Mouse (Mus musculus) hindbrain, embryonic 15.5 days (tissue): ENCODE results near the gene Fcrl5. TPM values are rescaled to one million over a fixed set of nuclear protein-coding genes. Genes with fewer than 3 reads are reported as not detected.

ENCODE experiments used
- ATAC-seq: fragments of 200-750 bp; cut with Nextera tagmentation; 2 replicates; pipeline ENCODE4 v1.8.0; 2017; ENCODE audit warnings: low read depth, moderate number of reproducible peaks, moderate TSS enrichment; ENCODE audit not compliant: low FRiP score
- H3K27ac ChIP-seq: fragments of 300-500 bp; sonication (generic); replicated peaks from 2 replicates; pipeline ENCODE4 v1.5.1; 2015; ENCODE audit warnings: mild to moderate bottlenecking, inconsistent platforms
- H3K27me3 ChIP-seq: fragments of 300-500 bp; sonication (generic); 2 replicates; pipeline ENCODE4 v1.6.1; 2015; ENCODE audit warnings: control low read depth, inconsistent platforms
- H3K36me3 ChIP-seq: fragments of 300-500 bp; sonication (generic); 2 replicates; pipeline ENCODE4 v1.6.1; 2015; ENCODE audit warnings: control low read depth, inconsistent platforms
- H3K4me1 ChIP-seq: fragments of 300-500 bp; sonication (generic); replicated peaks from 2 replicates; pipeline ENCODE4 v1.6.1; 2015; ENCODE audit warnings: control low read depth, inconsistent platforms
- H3K4me2 ChIP-seq: fragments of 300-500 bp; sonication (generic); 2 replicates; pipeline ENCODE4 v1.6.1; 2015; ENCODE audit warnings: moderate library complexity, mild to moderate bottlenecking, inconsistent platforms
- H3K4me3 ChIP-seq: fragments of 300-500 bp; sonication (generic); 2 replicates; pipeline ENCODE4 v1.5.1; 2015; ENCODE audit warnings: mild to moderate bottlenecking, inconsistent platforms
- H3K9ac ChIP-seq: fragments of 300-500 bp; sonication (generic); 2 replicates; pipeline ENCODE4 v1.6.1; 2015; ENCODE audit warnings: inconsistent platforms
- H3K9me3 ChIP-seq: fragments of 300-500 bp; sonication (generic); 2 replicates; pipeline ENCODE4 v1.6.1; 2016; ENCODE audit warnings: control low read depth, inconsistent platforms
- WGBS: fragments of 180-500 bp; shearing (Covaris S2); methylation state at CpG from one replicate; pipeline ENCODE4 v1.1.7; 2015; 5-methylcytosine and 5-hydroxymethylcytosine counted together
- polyA plus RNA-seq: library from polyadenylated mRNA; unstranded; fragments of >200 nt; fragmentation: Nextera tagmentation; extraction: Ambion mirVana; gene quantifications from 2 replicates; pipeline ENCODE4 v1.2.1, GENCODE M21; 2015

Fcrl5 gene
- polyA plus RNA-seq, 1 experiment from 2014 or later: not detected

GRCm38 (mm10) chr3:87540714-87541113 lies 105.1 kb downstream of the Fcrl5 start:
- no peak overlapping the region for H3K4me2 ChIP-seq
- H3K9ac ChIP-seq: no peak overlapping the region
- H3K27ac ChIP-seq: no peak overlapping the region
- no peak overlapping the region for H3K4me3 ChIP-seq
- H3K9me3 ChIP-seq: no peaks in the 10 kb centered on the region
- H3K4me1 ChIP-seq: peaks cover 7% of the 10 kb centered on the region
- H3K36me3 ChIP-seq: peaks cover 28% of the 10 kb centered on the region
- no peak for ATAC-seq
- WGBS: 26% methylated on average over 8 of the region's 8 CpGs
- H3K27me3 ChIP-seq: no peaks in the 10 kb centered on the region

- 27% methylated on average over 7 of the region's 7 CpGs for WGBS
- no peaks in the 10 kb centered on the region for H3K9me3 ChIP-seq
- no peak overlapping the region for H3K4me3 ChIP-seq
- H3K9ac ChIP-seq: no peak overlapping the region
- no peak overlapping the region for H3K27ac ChIP-seq
- H3K4me1 ChIP-seq: peaks cover 7% of the 10 kb centered on the region
- ATAC-seq: no peak
- H3K27me3 ChIP-seq: no peaks in the 10 kb centered on the region
- H3K36me3 ChIP-seq: peaks cover 8% of the 10 kb centered on the region
- no peak overlapping the region for H3K4me2 ChIP-seq
These were observed 107.1 kb downstream of the Fcrl5 start for GRCm38 (mm10) chr3:87542481-87543215.

GRCm38 (mm10) chr3:87545554-87545953 lies 110.0 kb downstream of the Fcrl5 start:
- 65% methylated on average over 3 of the region's 3 CpGs for WGBS
- Histone ChIP-seq H3K9ac (no peak overlapping the region), H3K4me1 (peaks cover 10% of the 10 kb centered on the region)

GRCm38 (mm10) chr3:87546291-87546721 lies 110.7 kb downstream of the Fcrl5 start:
- Histone ChIP-seq H3K4me2 (no peak overlapping the region), H3K9ac (no peak overlapping the region), H3K9me3 (no peaks in the 10 kb centered on the region), H3K27ac (no peak overlapping the region), H3K27me3 (0 out of 2 replicates have a peak, but pooled peaks cover 2% of the 10 kb centered on the region), H3K36me3 (no peaks in the 10 kb centered on the region), H3K4me3 (no peak overlapping the region), H3K4me1 (peaks cover 4% of the 10 kb centered on the region; the same call in 1 of the 2 replicates)
- no peak for ATAC-seq
- WGBS: 74% methylated on average over 10 of the region's 10 CpGs

More at GRCm38 (mm10) chr3:87545554-87545953, 110.0 kb downstream of the Fcrl5 start:
- no peaks in the 10 kb centered on the region for H3K9me3 ChIP-seq
- no peak for ATAC-seq
- H3K27ac ChIP-seq: no peak overlapping the region
- no peak overlapping the region for H3K4me2 ChIP-seq
- 0 out of 2 replicates have a peak, but pooled peaks cover 2% of the 10 kb centered on the region for H3K27me3 ChIP-seq
- H3K4me3 ChIP-seq: no peak overlapping the region
- H3K36me3 ChIP-seq: no peaks in the 10 kb centered on the region

- WGBS: 24% methylated on average over 14 of the region's 14 CpGs
- H3K36me3 ChIP-seq: no peaks in the 10 kb centered on the region
These were observed 114.3 kb downstream of the Fcrl5 start for GRCm38 (mm10) chr3:87549908-87550307.

More at GRCm38 (mm10) chr3:87549908-87550307, 114.3 kb downstream of the Fcrl5 start:
- Histone ChIP-seq H3K27ac (no peak overlapping the region), H3K9me3 (no peaks in the 10 kb centered on the region), H3K4me1 (peaks cover 4% of the 10 kb centered on the region; the same call in 1 of the 2 replicates), H3K27me3 (0 out of 2 replicates have a peak, but pooled peaks cover 2% of the 10 kb centered on the region), H3K4me2 (no peak overlapping the region), H3K4me3 (no peak overlapping the region), H3K9ac (no peak overlapping the region)
- no peak for ATAC-seq

Other genes with a start within 250 kb of the Fcrl5 start
- gene Fcrls, start 172.0 kb upstream of the Fcrl5 start, polyA plus RNA-seq: 11.3 and 11.4 TPM in 2 replicates
- 0.14 and 0.30 TPM in 2 replicates for gene Cd5l, start 77.9 kb upstream of the Fcrl5 start, polyA plus RNA-seq
- 0.13 and 0.17 TPM in 2 replicates for gene Fcrl1, start 59.4 kb upstream of the Fcrl5 start, polyA plus RNA-seq
- gene Etv3, start 89.6 kb downstream of the Fcrl5 start, polyA plus RNA-seq: 10.4 and 10.8 TPM in 2 replicates
- 22.0 and 23.7 TPM in 2 replicates for gene Arhgef11, start 181.8 kb downstream of the Fcrl5 start, polyA plus RNA-seq